Mouse (Mus musculus): Measurements from ENCODE around the gene Pik3ip1. TPM values are rescaled to one million over a fixed set of nuclear protein-coding genes. Genes with fewer than 3 reads are reported as not detected.

Pik3ip1 gene
- polyA plus RNA-seq, 1 experiment from 2014 or later: 26.3 TPM

DNA sequence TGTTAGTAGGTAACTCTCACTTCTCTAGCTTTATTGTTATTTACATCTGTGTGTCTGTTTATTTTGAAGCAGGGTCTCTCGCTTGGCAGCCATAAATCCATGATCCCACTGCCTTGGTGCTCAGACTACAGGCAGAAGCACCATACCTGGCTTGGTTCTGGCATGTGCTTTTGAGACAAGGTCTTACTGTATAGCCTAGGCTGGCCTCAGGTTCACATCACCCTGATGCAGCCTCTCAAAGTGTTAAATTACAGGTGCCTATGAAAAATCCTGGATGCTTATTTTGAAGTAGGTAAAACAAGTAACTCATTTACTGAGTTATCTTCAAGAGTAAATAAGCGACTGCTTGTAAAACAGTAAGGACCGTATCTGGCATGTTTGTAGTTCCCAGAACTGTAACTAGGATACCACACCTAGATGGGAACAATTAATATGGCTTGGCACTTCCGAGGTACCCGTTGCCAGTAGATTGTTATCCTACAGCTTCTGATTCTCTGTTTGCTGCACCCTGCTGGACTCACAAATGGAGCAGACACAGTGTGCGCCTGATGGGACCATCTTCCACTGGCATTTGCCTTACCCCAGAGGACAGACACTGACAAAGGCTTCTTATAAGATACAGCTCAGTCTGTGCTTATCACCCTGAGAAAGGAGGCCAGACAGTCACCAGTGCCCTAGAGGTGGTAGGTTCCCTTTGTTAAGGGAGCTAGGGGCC is 57.4 kb downstream of the Pik3ip1 start:
- H3K4me3 ChIP-seq: no peak overlapping the region
- WGBS: 81% methylated on average over 6 of the region's 6 CpGs
- no peak for ATAC-seq (ENCODE audit: low FRiP score, low read depth)
- H3K9me3 ChIP-seq: no peaks in the 10 kb centered on the region
- no peaks in the 10 kb centered on the region for H3K27me3 ChIP-seq
- no peak overlapping the region for H3K27ac ChIP-seq (replicated peaks)
- H3K36me3 ChIP-seq: no peaks in the 10 kb centered on the region
- no peak overlapping the region for H3K4me2 ChIP-seq
- H3K9ac ChIP-seq: no peak overlapping the region
- H3K4me1 ChIP-seq (replicated peaks): peaks cover 5% of the 10 kb centered on the region

DNA sequence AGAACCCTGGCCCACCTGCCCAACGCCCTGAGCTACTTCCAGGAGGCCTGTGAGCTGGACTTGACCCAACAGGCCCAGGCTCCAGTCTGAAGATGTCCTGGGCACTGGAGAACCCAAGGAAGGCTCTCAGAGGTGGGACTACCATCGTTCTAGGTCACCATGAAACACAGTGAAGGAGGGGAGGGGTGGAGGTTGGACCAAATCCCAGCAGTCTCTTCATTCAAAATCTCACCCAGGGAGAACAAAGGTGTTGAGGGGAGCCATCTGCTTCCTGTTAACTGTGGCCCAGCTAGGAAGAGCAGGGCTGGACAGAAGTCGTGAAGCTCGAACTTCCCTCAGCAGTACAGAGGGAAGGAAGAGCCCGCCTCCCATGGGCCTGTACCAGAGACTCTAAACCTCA is 59.8 kb downstream of the Pik3ip1 start:
- 85% methylated on average over 5 of the region's 5 CpGs for WGBS
- H3K27me3 ChIP-seq: no peaks in the 10 kb centered on the region
- peaks cover 5% of the 10 kb centered on the region for H3K4me1 ChIP-seq (replicated peaks)
- H3K9me3 ChIP-seq: no peaks in the 10 kb centered on the region
- no peak overlapping the region for H3K27ac ChIP-seq (replicated peaks)
- no peak for ATAC-seq (ENCODE audit: low FRiP score, low read depth)
- H3K4me3 ChIP-seq: no peak overlapping the region
- no peaks in the 10 kb centered on the region for H3K36me3 ChIP-seq
- no peak overlapping the region for H3K4me2 ChIP-seq
- H3K9ac ChIP-seq: no peak overlapping the region

DNA sequence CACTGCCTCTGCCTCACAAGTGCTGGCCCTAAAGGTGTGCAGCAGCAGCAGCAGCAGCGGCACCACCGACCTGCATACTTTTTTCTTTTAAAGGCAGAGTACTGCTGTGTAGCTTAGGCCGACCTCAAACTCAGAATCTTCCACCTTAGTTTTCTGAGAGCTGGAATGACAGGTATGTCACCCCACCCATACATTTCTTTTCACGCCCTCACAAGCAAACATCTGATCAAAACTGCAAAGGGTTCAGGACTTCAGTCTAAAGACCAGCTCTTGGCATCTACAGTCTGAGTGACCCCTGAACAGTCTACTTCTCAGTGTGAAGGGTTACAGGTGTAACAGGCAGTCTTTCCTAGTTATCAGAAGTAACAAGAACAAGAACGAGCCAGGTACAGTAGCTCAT is 60.6 kb downstream of the Pik3ip1 start:
- no peak overlapping the region for H3K27ac ChIP-seq (replicated peaks)
- ATAC-seq (ENCODE audit: low FRiP score, low read depth): no peak
- H3K27me3 ChIP-seq: no peaks in the 10 kb centered on the region
- 89% methylated on average over 5 of the region's 5 CpGs for WGBS
- H3K36me3 ChIP-seq: no peaks in the 10 kb centered on the region
- H3K4me1 ChIP-seq (replicated peaks): peaks cover 5% of the 10 kb centered on the region
- no peak overlapping the region for H3K4me3 ChIP-seq
- H3K9ac ChIP-seq: no peak overlapping the region
- H3K9me3 ChIP-seq: no peaks in the 10 kb centered on the region
- no peak overlapping the region for H3K4me2 ChIP-seq

DNA sequence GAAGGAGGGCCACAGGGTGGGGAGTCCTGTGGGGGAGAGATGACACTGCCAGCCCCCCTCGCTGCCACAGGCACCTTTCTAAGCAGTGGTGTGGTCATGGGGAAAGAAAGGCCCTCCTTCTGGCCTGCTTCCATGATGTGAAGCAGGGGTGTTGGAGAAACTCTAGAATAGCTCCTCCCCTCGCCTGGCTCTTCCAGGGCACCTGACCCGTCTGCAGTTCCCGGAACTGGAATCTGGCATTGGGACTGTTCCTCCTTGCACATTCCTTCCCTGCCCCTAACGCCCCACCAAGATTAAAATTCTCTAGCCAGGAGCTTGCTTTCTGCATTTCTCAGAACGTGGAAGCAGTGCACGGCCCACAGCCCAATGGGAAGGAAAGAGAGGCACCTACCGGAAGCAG is 62.3 kb downstream of the Pik3ip1 start:
- Histone ChIP-seq H3K9me3 (no peaks in the 10 kb centered on the region), H3K4me2 (no peak overlapping the region), H3K27me3 (no peaks in the 10 kb centered on the region), H3K36me3 (no peaks in the 10 kb centered on the region), H3K27ac (replicated peaks) (0 out of 2 replicates have a peak overlapping the region, but pooled peaks have one; percentile 25), H3K9ac (no peak overlapping the region), H3K4me3 (no peak overlapping the region), H3K4me1 (replicated peaks) (0 out of 2 replicates have a peak, but pooled peaks cover 6% of the 10 kb centered on the region)
- WGBS: 78% methylated on average over 8 of the region's 8 CpGs
- ATAC-seq (ENCODE audit: low FRiP score, low read depth): no peak

Other genes starting within 250 kb of the Pik3ip1 start
- 16.9 and 17.2 TPM in 2 replicates for gene Sfi1, start 136.9 kb upstream of the Pik3ip1 start, polyA plus RNA-seq (2015; fragmentation: Nextera tagmentation; extraction: Ambion mirVana)
- 53.5 and 58.9 TPM in 2 replicates for gene Eif4enif1, start 128.0 kb upstream of the Pik3ip1 start, polyA plus RNA-seq (2015; fragmentation: Nextera tagmentation; extraction: Ambion mirVana)
- 205 and 207 TPM in 2 replicates for gene Drg1, start 64.0 kb upstream of the Pik3ip1 start, polyA plus RNA-seq (2015; fragmentation: Nextera tagmentation; extraction: Ambion mirVana)
- gene Patz1, start 41.5 kb upstream of the Pik3ip1 start, polyA plus RNA-seq (2015; fragmentation: Nextera tagmentation; extraction: Ambion mirVana): 51.9 and 54.3 TPM in 2 replicates
- gene Limk2, start 78.8 kb downstream of the Pik3ip1 start, polyA plus RNA-seq (2015; fragmentation: Nextera tagmentation; extraction: Ambion mirVana): 148 and 158 TPM in 2 replicates
- gene Rnf185, start 122.0 kb downstream of the Pik3ip1 start, polyA plus RNA-seq (2015; fragmentation: Nextera tagmentation; extraction: Ambion mirVana): 41.1 and 41.7 TPM in 2 replicates
- gene Pla2g3, start 157.9 kb downstream of the Pik3ip1 start, polyA plus RNA-seq (2015; fragmentation: Nextera tagmentation; extraction: Ambion mirVana): 1.6 and 2.0 TPM in 2 replicates
- 9.3 and 9.8 TPM in 2 replicates for gene Inpp5j, start 174.4 kb downstream of the Pik3ip1 start, polyA plus RNA-seq (2015; fragmentation: Nextera tagmentation; extraction: Ambion mirVana)
- 136 and 139 TPM in 2 replicates for gene Selenom, start 184.3 kb downstream of the Pik3ip1 start, polyA plus RNA-seq (2015; fragmentation: Nextera tagmentation; extraction: Ambion mirVana)
- 18.5 and 19.5 TPM in 2 replicates for gene Smtn, start 210.2 kb downstream of the Pik3ip1 start, polyA plus RNA-seq (2015; fragmentation: Nextera tagmentation; extraction: Ambion mirVana)